Mouse (Mus musculus): ENCODE measurements around the gene Nr2c2ap. TPM values are rescaled to one million over a fixed set of nuclear protein-coding genes. Genes with fewer than 3 reads are reported as not detected.
A peak's percentile ranks its signal among the peaks of the same experiment; 100 is the strongest.

Gene Nr2c2ap
- total RNA-seq, 2 experiments from 2014 or later = 5.4 to 7.6 TPM

DNA sequence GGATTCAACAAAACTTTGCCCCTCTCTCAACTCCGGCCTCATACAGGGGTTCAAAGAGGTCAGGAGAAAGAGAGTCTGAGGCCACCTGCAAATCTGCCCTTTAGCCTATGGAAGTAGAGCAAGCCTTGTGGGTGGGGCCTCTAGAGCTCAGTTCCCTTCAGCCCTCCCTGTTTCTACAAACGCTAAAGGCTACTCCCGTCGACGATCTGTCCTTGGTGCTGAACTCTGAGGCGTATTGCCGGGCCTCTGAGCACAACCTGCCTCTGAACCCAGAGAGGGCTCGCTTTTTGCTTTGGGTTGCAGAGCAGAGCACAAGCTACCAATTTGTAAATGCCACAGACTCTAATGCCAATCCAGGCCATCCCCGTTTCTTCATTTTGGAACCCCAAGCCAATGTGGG lies 13.5 kb upstream of the Nr2c2ap start:
- intact Hi-C loops (cut with DNase I) = no loop called here
- no peak for DNase-seq (ENCODE audit: low spot score)

DNA sequence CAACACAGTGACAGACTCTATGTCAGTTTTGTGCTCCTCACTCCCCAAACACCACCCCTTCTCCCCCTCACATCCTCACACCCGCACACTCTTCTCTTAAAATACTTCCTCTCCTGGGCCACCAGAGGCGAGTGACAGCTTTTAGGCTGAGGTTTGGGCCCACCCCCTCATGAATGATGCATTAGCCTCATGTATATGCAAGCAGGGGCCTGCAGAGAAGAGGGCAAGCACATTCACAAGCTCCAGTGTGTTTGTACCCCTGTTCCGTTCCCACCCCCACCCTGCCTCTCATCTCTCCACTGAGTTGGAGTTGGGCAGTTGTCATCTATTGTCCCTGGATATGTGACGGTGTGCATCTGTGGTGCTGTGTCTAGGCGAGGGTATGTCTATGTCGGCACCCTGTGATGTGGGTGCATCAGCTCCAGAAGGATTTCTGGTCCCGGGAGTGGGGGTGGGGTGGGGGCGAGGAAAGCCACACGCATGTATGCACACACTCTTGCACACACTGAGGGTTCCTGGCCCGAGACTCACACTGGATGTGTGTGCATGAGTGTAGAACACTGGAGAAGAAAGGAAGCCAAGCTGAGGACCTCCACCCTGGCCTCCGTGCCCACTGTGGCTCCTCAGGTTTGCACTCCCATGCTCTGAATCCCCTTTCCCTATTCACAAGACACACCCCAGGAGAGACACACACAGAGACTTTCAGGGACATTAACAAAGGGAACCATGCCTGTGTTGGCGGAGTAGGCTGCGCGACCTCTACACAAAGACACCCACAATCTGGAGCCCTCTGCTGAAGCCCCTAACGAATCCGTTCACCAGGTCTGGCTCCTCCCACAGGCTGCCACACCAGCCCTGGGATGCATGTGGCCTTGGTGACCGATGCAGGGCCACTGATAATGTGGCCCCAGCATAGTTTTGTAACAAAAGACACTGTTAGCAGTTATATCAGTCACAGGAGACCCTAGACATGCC lies 12.1 kb upstream of the Nr2c2ap start:
- intact Hi-C loops (cut with DNase I) = no loop called here
- no peak for DNase-seq (ENCODE audit: low spot score)

DNA sequence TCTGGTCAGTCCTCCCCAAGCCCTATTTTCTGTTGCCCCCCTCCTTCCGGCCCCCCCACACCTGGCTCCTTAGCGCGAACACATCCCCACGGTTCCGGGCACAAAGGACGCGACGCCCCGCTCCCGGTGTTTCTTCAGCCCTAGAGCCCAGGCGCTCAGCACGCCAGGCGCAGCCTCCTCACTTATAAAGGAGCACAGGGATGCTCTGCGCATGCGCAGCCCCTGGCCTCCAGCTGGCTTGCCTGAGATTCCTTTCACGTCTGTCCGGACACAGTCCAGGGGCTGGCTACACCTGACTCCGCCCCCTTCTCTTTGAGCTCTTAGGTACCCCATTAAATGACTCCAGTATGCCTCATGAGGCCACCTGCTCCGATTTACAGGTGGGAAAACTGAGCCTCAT lies 10.5 kb upstream of the Nr2c2ap start, which contains the start of gene Ncan:
TSS of gene Ncan (minus strand) at position 207 of the 400 bp plus-strand sequence.
- intact Hi-C loops (cut with DNase I) = loop anchor here (5.0 kb wide), 2 partner anchors 47 to 203 kb away; no protein-coding TSS in a partner anchor
- no peak for DNase-seq (ENCODE audit: low spot score)

DNA sequence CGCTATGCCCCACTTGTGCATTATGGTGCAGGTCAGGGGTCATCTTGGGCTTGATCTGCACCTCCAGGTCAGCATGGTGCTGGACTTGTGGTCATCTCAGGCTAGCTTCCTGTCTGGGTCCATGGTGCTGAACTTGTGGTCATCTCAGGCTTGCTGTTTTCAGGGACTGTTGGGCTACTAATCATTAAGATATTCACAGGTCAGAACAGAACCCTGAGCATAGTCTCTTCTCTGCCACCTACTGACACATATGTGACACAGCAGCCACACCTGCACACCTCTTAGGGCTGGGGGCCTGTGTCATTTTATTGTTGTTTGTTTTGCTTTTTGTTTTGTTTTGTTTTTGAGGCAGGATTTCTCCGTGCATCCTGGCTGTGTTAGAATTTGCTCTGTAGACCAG lies 8.3 kb upstream of the Nr2c2ap start:
- intact Hi-C loops (cut with DNase I) = loop anchor here (5.0 kb wide), 2 partner anchors 44 to 206 kb away; no protein-coding TSS in a partner anchor
- no peak for DNase-seq (ENCODE audit: low spot score)

DNA sequence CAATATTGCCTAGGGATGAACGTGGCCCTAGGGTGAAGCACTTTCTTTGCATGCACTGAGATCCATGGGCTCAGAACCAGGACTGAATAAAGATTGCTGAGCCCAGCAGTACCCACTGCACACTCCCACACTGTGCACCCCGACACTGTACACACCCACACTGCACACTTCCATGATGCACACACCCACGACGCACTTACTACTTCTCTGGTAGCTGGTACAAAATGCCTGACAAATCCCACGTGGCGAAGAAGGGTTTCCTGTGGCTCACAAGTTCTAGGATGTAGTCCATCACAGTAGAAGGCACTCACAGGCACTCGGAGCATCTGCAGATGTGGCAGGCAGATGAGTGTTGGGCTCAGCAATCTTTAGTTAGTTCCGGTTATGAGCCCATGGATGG lies 6.1 kb upstream of the Nr2c2ap start:
- intact Hi-C loops (cut with DNase I) = loop anchor here (5.0 kb wide), 2 partner anchors 42 to 208 kb away; no protein-coding TSS in a partner anchor
- no peak for DNase-seq (ENCODE audit: low spot score)

DNA sequence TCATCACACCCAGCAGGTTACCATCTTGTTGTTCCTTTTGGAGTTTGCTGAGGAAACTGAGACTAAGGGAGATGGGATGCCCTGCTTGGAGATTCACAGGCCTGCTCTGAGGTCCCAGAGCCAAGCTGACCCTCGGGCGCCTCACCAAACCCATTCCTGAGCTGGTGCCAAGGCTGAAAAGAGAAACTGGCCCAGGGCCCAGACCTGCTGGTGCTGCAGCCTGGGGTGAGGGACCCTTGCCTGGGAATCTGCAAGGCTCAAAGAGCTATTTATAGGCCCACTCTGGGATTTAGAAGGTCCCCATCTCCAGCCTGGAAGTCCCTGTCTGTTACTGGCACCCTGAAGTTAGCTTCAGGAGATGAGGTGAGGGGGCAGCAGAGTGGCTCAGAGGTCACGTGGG lies 2.7 kb upstream of the Nr2c2ap start:
- intact Hi-C loops (cut with DNase I) = no loop called here
- DNase-seq (ENCODE audit: low spot score) = peak; percentile 42

DNA sequence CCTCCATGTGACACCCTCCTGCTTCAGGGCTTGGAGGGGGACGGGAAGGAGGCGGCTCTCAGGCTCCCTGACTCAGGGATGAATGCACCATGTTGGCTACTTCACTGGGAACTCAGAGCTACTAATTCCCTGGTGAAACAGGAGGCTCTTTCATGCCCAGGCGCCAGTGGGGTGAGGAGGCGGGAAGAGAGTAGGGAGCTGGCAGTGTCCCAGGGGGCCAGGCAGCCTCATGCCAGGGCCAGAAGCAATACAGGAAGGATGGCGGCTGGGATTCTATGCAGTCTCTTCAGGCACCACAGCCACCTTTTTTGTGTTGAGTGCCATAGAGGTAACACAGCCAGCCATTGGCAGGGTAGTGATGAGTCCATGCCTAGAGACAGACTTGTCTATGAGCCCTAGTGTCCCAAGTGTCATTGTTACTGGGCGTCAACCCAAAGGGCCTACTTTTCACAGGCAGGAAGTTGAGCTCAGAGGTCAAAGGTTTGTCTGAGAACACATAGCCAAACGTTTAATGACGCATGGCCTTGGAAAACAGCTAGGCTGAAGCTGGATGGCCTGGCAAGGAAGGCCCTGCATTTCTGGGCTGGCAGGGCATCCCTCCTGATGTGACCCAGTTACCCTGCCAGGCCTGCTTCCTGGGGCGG lies 1.7 kb upstream of the Nr2c2ap start:
- DNase-seq (ENCODE audit: low spot score) = peak; percentile 21
- intact Hi-C loops (cut with DNase I) = no loop called here

DNA sequence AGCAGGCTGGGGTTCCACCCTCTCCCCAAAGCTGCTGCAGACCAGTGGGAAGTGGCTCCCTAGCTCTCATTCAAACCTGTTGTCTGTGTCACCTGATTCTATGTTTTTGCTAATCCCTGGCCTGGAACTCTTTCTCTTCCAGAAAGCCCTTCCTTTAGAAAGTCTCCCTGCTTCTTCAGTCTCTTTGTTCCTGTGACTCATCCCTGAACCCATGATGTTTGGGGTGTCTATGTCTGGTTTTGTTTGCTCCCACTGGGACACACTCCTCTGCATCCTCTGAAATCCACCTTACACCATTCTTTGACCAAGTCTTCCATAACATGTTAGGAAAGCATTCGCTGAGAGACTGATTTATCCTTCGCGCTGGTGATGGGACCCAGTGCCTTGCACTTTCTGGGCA lies 1.1 kb upstream of the Nr2c2ap start:
- intact Hi-C loops (cut with DNase I) = loop anchor here (5.0 kb wide), 2 partner anchors 88 to 228 kb away; partner anchors contain the start of genes Mau2, Ndufa13, Sugp1 and Tssk6
- no peak for DNase-seq (ENCODE audit: low spot score)

DNA sequence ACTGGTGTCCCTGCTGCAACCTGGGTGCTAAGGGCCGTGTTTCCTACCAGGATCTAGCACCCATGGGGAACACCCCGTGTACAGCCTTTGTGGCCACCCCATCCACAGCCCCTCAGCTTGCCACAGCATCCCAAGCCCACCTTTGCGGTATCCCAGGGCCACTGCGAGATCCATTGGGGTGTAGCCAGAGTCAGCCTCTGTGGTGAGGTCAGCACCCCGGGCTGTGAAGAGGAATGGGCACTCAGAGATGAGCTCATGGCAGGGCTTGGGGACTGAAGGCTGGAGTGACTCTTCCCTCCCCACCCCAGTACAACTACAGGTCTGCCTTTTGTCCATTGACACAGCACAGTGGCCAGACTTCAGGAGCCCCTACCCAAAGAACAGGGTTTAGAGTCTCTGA lies 3.0 kb downstream of the Nr2c2ap start:
- no peak for DNase-seq (ENCODE audit: low spot score)
- intact Hi-C loops (cut with DNase I) = loop anchor here (5.0 kb wide), 2 partner anchors 92 to 232 kb away; partner anchors contain the start of genes Mau2, Ndufa13, Sugp1 and Tssk6

DNA sequence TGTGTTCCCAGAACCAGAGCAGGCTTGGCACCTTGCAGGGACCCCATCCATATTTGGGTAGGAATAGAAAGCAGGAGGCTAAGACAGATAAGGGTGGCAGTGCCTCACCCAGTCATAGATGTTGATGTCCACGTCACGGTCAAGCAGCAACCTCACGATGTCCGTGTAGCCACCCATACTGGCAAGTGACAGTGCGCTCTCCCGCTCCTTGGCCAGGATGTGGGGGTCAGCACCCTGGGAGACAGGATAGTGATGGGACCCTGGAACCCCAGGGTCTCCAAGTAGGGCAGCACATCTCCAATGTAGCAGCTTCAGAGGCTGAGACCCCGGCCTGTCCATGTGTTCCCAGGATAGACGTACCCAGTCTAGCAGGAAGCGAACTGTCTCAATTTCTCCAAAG lies 3.8 kb downstream of the Nr2c2ap start:
- intact Hi-C loops (cut with DNase I) = loop anchor here (5.0 kb wide), 2 partner anchors 93 to 233 kb away; partner anchors contain the start of genes Mau2, Ndufa13, Sugp1 and Tssk6
- DNase-seq (ENCODE audit: low spot score) = no peak

DNA sequence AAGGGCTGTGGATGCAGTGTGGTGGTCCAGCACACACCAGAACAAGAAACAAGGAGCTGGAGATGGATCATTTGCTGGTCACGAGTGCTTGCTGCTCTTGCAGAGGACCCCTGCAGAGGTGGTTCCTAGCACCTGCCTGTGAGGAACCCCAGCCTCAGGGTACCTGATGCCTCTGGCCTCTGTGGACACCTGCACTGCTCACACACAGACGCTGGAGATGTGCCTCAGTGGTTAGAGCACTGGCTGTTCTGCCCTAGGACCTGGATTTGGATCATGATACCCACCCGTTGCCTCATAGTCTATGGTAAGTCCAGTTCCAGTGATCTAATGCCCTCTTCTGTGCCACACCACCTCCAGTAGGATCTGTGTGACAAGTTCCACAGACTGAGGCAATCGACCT lies 5.5 kb downstream of the Nr2c2ap start:
- intact Hi-C loops (cut with DNase I) = no loop called here
- DNase-seq (ENCODE audit: low spot score) = no peak

DNA sequence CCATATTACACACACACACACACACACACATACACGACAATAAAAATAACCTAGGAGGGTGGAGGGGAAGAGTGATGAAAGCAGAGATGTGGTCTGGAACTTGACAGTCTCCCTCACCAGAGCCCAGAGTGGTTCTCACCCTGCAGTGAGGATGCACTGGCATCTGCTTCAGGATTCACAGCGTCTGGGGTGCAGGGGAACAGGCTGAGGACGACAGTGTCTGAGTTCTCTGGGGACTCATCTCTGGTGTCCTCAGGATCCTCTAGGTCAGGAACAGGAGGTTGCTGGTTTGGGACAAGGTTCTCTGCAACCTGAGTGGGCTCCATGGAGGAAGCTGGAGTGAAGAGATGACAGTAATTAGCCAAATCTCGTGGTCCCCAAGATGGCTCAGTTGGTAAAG lies 6.8 kb downstream of the Nr2c2ap start:
- intact Hi-C loops (cut with DNase I) = no loop called here
- DNase-seq (ENCODE audit: low spot score) = no peak

DNA sequence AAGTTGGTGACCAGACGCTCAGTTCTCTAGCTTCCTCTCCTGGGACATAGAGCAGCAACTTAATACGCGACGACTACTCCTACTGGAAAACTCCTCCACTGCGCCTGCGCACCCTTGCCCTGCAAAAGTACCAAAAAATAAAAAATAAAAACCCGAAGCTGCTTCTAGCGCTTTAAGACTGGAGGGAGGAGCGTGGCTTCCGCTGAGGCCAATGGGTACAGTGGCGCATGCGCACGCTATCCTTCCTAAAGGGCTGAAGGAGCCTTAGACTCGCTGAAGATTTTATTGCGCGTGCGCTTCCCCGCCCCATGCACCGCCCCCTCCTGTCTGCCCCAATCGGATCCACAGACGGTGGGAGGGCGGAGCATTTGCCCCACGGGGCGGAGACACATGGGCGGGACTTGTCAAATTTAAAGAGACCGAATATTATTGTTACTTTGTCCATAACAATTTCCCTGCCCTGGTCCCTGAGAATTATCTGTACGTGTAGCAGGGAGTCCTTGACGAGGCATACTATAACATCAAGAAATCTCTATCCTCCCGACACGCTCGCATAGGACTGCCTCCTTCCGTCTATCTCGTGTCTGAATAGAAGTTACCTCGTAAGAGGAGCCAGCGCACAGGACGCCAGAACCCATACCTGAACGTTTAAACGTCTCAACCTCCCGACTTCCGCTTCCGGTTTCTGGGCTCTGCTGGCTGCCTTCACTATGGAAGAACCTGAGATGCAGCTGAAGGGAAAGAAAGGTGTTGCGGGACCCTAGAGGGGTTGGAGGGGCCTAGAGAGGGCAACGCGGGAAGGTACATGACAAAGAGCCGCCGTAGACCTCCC lies 8.1 kb downstream of the Nr2c2ap start, which contains the start of the genes Rfxank, Borcs8 and Mef2b:
TSS of gene Rfxank (minus strand) at position 129 of the 832 bp plus-strand sequence.
TSS of gene Borcs8 (plus strand) at position 474 of the 832 bp plus-strand sequence.
TSS of gene Mef2b (plus strand) at position 686 of the 832 bp plus-strand sequence.
- intact Hi-C loops (cut with DNase I) = no loop called here
- DNase-seq (ENCODE audit: low spot score) = peak; percentile 98

DNA sequence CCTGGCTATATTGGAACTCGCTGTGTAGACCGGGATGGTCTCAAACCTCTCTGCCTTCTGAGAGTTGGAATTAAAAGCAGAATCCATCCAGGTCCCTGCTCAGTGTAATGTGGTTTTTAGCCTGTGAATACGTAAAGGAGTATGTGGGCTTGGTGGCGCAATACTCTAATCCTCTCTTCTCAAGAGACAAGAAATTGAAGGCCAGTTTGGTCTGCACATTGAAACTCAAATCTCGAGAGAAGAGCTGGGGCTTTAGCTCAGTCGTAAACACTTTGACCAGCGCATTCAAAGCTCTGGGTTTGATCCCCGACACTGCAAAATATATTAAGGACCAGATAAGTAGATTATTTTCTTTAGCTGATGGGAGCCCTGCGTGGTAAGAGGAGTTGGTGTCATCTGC lies 8.8 kb downstream of the Nr2c2ap start:
- no peak for DNase-seq (ENCODE audit: low spot score)
- intact Hi-C loops (cut with DNase I) = no loop called here

DNA sequence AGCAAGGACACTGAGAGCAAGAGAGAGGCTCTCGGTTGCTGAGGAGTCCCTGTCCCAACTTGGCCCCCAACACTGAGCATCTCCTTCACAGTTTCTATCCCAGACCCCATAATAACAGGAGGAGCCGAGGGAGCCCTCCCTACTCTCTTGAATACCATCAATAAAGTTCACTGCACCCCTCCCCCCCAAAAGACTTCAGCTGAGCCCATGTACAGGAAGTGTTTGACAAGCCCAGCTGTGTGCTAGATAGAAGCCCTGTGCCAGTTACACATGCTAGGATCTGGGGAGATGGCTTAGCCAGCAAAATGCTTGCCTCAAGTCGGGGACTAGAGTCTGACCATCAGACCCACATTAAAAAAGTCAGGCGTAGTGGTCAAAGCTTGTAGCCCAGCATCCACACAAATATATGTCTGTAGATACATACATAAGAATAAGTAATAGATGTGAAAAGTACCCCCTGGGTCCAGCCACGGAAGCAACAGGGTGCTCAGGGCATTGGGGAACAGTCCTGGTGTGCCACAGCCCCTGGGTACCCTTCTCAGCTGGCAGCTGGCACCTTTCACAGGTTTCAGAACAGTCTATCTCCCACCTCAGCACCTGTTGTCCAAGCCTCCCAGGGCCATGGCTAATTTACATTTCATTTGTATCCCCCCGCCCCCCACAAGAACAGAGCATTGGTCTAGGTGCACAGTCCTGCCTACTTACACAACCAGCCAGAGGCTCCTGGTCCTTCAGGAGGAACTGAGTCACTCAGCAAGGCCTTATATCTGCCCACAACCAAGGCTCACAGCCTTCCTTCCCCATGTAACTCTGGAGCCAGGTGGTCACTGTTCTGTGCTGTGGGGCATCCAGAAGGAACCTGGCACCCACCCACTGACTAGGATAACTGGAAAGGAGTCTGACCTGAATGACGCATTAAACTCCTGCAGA lies 16.8 kb downstream of the Nr2c2ap start:
- no peak for DNase-seq (ENCODE audit: low spot score)
- intact Hi-C loops (cut with DNase I) = no loop called here

DNA sequence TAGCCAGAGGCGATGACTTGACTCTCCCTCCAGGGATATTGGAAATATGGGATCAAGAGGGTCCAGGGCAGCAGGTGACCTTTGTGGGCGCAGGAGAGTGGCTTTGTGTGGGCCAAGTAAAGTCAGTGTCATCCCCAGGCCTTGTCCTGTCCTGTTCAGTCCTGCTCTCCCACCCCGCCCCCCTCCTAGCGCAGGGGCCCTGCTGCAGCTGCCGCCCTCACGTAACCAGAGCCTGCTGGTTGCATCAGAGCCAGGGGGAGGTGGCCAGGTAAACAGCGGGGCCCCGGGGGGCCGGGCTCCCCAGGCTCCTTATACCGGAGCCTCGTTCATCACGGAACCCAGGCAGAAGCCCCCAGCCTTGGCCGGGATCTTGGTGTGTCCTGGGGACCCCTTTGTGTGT lies 19.0 kb downstream of the Nr2c2ap start:
- intact Hi-C loops (cut with DNase I) = no loop called here

DNA sequence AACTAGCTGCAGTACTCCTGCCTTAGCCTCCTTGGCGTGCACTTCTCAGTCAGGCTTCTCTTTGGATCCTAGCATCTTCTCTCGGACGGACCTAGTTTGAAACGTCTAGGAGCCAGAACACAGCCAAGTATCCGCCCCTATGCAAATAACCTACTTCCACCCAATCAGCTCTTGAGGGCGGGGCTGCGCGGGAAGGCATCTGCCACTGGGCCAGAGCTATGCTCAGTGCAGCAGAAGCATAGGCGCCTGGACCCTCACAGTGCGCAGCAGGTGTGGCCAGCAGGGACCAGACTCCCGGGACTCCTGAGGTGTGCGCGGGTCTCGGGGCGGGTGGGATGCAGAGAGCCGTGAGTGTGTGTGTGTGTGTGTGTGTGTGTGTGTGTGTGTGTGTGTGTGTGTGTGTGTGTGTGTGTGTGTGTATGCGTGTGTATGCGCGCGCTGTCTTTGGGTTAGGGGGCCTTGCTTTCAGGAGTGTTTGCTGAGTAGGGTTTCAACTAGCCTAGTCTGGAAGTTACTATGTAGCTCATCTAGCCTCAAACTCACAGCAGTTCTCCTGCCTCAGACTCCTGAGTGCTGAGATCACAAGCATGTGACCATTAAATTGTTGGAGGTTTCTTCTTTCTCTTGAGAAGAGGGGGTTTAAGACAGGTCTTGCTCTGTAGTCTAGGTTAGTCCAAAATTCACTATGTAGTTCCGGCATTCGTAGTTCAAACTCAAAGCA lies 21.6 kb downstream of the Nr2c2ap start:
- DNase-seq (ENCODE audit: low spot score) = peak; percentile 32
- intact Hi-C loops (cut with DNase I) = no loop called here

More for the DNA sequence above, 19.0 kb downstream of the Nr2c2ap start:
- DNase-seq (ENCODE audit: low spot score) = no peak
